Mouse (Mus musculus): ENCODE results near the gene Gm11559.

DNA sequence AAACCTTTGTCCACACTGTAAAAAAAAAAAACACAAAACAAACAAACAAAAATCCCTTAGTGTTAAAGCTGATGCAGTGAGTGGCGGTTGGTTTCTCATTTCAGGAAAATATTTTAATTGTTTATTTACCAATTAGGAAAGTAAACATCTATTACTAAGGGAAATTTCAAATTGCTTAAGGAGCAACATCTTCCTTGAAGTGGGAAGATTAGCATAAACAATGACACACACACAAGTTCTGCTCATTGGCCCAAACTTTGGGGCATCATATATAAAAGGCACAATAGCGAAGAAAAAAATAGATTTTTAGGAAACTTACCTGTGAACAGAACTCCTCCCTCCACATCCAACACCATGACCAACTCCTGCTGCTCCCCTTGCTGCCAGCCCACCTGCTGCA is 6.7 kb upstream of the Gm11559 start, which contains the start of gene Gm11568:
- TF ChIP-seq CTCF (IDR thresholded peaks at IDR 0.05; ENCODE audit: extremely low read depth, insufficient read length, insufficient replicate concordance, low read depth, low read length) (no peak), POLR2A (IDR thresholded peaks at IDR 0.05; ENCODE audit: low read depth, low read length) (no peak)

Measured in small intestine, adult 2 months (tissue).